Mouse (Mus musculus) embryonic fibroblast, embryonic 13.5 days (primary cell): ENCODE results near the gene Hoxc4. TPM values are rescaled to one million over a fixed set of nuclear protein-coding genes. Genes with fewer than 3 reads are reported as not detected.

Source experiments
- H3K27ac ChIP-seq: 2 replicates; pipeline ENCODE4 v1.5.1; 2012; ENCODE audit warnings: low read length, control low read depth, inconsistent platforms; ENCODE audit not compliant: insufficient read depth
- H3K4me1 ChIP-seq: 2 replicates; pipeline ENCODE4 v1.6.1; 2011; ENCODE audit warnings: low read length; ENCODE audit not compliant: control insufficient read depth, insufficient read depth
- H3K4me3 ChIP-seq: 2 replicates; pipeline ENCODE4 v1.5.1; 2011; ENCODE audit warnings: mild to moderate bottlenecking, control low read depth, low read length; ENCODE audit not compliant: insufficient read depth
- CTCF ChIP-seq: IDR thresholded peaks from 2 replicates; pipeline ENCODE4 v1.5.1; 2011; ENCODE audit warnings: mild to moderate bottlenecking, control low read depth, low read length, moderate library complexity, borderline replicate concordance; ENCODE audit not compliant: insufficient read depth
- POLR2A ChIP-seq: IDR thresholded peaks from 2 replicates; pipeline ENCODE4 v1.6.1; 2011; ENCODE audit warnings: low read depth, mild to moderate bottlenecking, control low read depth, low read length, moderate library complexity
- polyA plus RNA-seq: library from polyadenylated mRNA; stranded (reverse); fragments of >200 nt; gene quantifications from 2 replicates; pipeline ENCODE4 v1.2.4, GENCODE M21; 2011; ENCODE audit warnings: low read depth; ENCODE audit not compliant: missing spikeins, insufficient read length

The Hoxc4 gene
- polyA plus RNA-seq, 1 experiment: 12.6 TPM

GRCm38 (mm10) chr15:102990461-102991397 is 28.0 kb upstream of the Hoxc4 start, which contains the start of gene Hoxc8:
TSS of gene Hoxc8 (plus strand) at chr15:102990607.
- TF ChIP-seq CTCF (no peak), POLR2A (peak; percentile 21; the same call in 1 of the 2 replicates)
- H3K4me3 ChIP-seq: peak within 1 kb of the TSS; percentile 26
- peak within 1 kb of the TSS; percentile 46; the same call in 1 of the 2 replicates for H3K27ac ChIP-seq
- H3K4me1 ChIP-seq: no peaks in the 10 kb centered on the region

DNA sequence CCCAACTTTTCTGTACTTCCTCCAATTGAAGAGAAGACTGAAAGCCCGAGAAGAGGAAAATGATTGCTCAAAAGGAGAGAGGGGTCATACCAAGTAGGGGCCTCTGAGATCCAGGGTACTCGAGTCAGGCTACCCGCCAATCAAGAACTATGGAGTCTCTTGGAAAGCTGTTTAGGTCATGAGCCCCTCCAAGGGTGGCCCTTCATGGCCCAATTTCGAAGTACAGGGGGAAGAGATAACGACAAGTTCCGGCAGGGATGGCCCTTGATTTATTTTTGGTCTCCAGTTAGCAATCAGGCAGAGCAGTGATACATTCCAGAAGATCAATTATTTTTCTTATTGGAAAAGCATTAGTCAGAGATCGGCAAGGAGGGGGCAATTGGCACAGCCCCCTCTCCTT is 27.0 kb upstream of the Hoxc4 start:
- TF ChIP-seq CTCF (no peak), POLR2A (no peak)
- 0 out of 2 replicates have a peak overlapping the region, but pooled peaks have one; percentile 46 for H3K27ac ChIP-seq
- H3K4me3 ChIP-seq: peak overlapping the region; percentile 26
- H3K4me1 ChIP-seq: no peaks in the 10 kb centered on the region

DNA sequence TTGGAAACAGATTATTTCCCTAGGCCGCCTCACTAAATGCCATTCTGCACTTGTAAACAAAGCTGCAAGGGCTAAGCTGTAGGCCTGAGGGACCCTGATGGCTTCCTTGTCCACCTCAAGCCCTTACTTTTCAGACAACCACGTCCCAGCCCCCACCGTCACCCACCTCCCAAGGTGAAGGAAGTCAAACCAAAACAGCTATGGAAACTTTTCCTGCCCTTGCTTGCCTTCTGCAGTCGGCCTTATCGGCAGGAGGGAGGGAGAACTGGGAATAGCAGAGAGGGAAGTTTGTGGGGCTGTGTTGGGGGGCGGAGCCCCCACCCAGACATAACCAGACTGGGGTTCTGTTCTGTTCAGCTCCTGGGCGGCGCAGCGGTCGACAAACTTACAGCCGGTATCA is 26.5 kb upstream of the Hoxc4 start:
- H3K4me3 ChIP-seq: peak overlapping the region; percentile 26
- no peaks in the 10 kb centered on the region for H3K4me1 ChIP-seq
- H3K27ac ChIP-seq: peak overlapping the region; percentile 50; the same call in 1 of the 2 replicates
- TF ChIP-seq POLR2A (no peak), CTCF (no peak)

- no peak for TF ChIP-seq CTCF
- TF ChIP-seq POLR2A: no peak
- Histone ChIP-seq H3K27ac (peak overlapping the region; percentile 50; the same call in 1 of the 2 replicates), H3K4me1 (no peaks in the 10 kb centered on the region), H3K4me3 (peak overlapping the region; percentile 26; the same call in 1 of the 2 replicates)
Measured at GRCm38 (mm10) chr15:102992863-102993262, 25.9 kb upstream of the Hoxc4 start.

DNA sequence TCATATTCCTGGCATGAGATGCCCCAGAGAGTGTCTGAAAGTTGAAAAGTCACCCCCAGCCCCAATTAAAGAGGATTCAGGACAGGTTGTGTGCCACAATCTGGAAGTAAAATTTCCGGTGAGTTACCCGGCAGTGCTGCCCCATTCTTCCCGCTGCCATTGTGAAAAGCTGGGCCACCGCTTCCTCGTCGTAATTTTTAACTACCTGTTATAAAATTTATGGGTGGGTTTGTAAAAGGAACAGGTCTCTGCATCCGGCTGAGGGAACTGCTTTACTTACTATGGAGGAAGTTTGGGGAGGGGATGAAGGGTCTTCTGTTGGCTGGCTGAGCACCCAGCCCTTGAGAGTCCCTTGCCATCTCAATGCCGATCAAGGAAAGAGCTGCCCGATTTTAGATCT is 22.2 kb upstream of the Hoxc4 start:
- no peak for TF ChIP-seq CTCF
- no peak for TF ChIP-seq POLR2A
- Histone ChIP-seq H3K4me3 (0 out of 2 replicates have a peak overlapping the region, but pooled peaks have one; percentile 1), H3K27ac (peak overlapping the region; percentile 16; the same call in 1 of the 2 replicates), H3K4me1 (no peaks in the 10 kb centered on the region)

DNA sequence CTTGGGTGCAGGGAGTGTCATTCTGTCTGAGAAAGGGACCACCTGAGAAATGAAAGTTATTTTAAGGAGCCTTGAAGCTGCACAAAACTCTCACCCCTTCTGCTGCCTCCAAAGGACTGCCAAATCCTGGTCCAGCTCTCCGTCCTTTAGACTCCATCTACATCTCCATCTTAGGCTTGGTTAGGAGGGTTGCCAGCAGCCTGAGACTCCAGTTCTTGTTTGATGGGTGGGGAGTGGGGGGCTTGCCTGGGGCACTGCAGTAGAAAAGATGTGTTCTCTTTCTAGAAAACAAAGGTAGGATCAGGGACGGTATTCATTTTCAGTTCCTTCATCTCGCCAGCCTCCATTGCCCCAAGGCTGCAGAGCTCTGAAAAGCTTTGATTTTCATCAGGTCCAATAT is 21.3 kb upstream of the Hoxc4 start:
- Histone ChIP-seq H3K4me3 (peak overlapping the region; percentile 11; the same call in 1 of the 2 replicates), H3K4me1 (no peaks in the 10 kb centered on the region), H3K27ac (peak overlapping the region; percentile 90)
- TF ChIP-seq CTCF (no peak), POLR2A (no peak)

DNA sequence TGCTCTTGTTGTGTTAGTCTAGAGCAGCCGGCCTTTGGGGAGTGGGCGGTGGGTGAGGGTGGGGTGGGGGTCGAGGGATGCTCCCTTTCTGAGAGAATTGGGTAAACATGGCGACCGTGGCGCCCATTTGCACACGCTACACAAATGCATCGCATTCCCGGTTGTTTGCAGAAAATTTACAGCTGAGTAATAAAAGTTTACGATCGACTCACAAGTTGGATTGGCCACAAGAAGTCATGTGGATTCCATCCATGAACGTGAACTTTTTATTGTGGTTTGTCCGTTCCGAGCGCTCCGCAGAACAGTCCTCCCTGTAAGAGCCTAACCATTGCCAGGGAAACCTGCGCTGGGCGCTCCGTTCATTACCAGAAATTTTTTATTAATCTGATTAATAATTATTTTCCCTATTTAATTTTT is 20.8 kb upstream of the Hoxc4 start, which contains the start of gene Hoxc6:
Hoxc6 (plus strand) TSS at position 319 of the 417 bp plus-strand sequence.
- peak; percentile 78 for TF ChIP-seq POLR2A
- TF ChIP-seq CTCF: no peak
- H3K27ac ChIP-seq: peak within 1 kb of the TSS; percentile 90
- H3K4me1 ChIP-seq: no peaks in the 10 kb centered on the region
- peak within 1 kb of the TSS; percentile 41 for H3K4me3 ChIP-seq

DNA sequence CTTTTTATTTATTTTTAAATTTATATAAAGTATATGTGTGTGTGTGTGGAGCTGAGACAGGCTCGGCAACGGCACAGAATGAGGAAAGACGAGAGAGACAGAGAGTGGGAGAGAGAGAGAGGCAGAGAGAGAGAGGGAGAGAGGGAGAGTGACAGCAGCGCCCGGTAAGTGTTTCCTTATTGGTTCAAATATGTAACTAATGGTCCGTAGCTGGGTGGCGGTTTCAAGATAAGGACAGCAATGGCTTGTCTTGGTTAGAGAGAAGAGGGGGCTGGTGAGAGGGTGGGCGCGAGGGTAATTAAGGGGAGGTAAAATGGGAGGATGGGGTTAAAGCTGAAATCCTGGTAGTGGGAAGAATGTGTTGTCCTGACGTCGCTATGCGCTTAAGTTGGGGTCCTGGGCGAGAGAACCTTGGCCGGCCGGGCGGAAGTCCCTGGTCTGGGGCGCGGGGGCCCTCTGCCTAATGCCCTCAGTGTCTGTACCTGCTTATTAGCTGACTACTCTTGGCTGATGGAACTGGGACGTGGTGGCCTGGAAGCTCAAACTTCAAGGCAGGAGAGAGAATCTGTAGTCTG is 20.0 kb upstream of the Hoxc4 start:
- Histone ChIP-seq H3K27ac (peak overlapping the region; percentile 90), H3K4me1 (no peaks in the 10 kb centered on the region), H3K4me3 (peak overlapping the region; percentile 41)
- TF ChIP-seq CTCF (no peak), POLR2A (peak; percentile 35)

- Histone ChIP-seq H3K27ac (peak overlapping the region; percentile 92), H3K4me1 (no peaks in the 10 kb centered on the region)
Measured at GRCm38 (mm10) chr15:102999183-102999831, 19.4 kb upstream of the Hoxc4 start.

More at GRCm38 (mm10) chr15:102999183-102999831, 19.4 kb upstream of the Hoxc4 start:
- TF ChIP-seq CTCF (no peak), POLR2A (no peak; the same call in 1 of the 2 replicates)
- peak overlapping the region; percentile 41 for H3K4me3 ChIP-seq
